Mouse (Mus musculus): ENCODE data around the gene Zfp985.
"Not testable (repeated sequence)": the region's sequence is repeated elsewhere in the genome, so short reads cannot be mapped to it uniquely, and the experiment has no call there.

Zfp985 gene

DNA sequence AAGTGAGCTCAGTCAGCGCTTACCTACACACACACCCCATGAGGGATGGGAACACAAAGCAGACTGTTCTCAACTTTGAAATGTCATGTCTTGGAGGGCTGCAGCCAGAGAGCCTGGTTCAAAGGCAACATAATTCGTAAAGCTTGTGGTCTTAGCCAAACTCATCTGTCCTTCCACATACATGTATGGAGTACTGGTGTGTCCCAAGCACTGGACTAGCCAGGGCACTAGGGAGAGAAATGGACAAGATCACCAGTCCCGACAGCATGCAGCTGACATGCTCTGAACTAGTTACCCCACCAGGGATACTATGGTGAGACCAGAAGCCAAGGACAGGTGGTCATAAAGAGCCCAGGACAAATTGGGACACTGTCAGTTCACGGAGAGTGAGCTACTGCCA is 50.7 kb downstream of the Zfp985 start:
- no peak for DNase-seq (ENCODE audit: low spot score in 2 of 2)

DNA sequence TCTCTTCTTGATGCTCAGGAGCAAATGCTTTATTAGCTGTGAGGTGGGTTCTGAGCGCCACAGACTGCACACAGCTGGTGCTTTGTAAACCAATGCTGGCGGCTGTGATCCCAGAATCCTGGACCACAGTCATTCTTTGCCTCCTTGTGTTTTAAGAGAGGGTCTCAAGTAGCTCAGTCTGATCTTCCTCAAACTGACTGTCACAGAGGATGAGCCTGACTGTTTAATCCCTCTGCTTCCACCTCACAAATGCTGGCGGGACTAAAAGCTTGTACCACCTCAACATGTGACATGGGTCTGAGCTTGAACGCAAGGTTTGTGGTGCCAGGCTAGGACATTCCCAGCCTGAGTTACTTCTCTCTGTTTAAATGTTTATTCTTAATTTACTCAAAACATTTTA is 52.4 kb downstream of the Zfp985 start:
- no peak for DNase-seq (ENCODE audit: low spot score in 2 of 2)

DNA sequence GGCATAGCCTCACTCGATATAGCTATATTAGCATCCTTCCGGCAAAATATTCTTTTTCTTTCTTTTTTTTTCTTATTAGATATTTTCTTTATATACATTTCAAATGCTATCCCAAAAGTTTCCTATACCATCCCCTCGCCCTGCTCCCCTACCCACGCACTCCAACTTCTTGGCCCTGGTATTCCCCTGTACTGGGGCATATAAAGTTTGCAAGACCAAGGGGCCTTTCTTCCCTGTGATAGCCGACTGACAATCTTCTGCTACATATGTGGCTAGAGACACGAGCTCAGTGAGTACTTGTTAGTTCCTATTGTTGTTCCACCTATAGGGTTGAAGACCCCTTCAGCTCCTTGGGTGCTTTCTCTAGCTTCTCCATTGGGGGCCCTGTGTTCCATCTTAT is 53.4 kb downstream of the Zfp985 start:
- DNase-seq (ENCODE audit: low spot score in 2 of 2), result not testable (repeated sequence)

DNA sequence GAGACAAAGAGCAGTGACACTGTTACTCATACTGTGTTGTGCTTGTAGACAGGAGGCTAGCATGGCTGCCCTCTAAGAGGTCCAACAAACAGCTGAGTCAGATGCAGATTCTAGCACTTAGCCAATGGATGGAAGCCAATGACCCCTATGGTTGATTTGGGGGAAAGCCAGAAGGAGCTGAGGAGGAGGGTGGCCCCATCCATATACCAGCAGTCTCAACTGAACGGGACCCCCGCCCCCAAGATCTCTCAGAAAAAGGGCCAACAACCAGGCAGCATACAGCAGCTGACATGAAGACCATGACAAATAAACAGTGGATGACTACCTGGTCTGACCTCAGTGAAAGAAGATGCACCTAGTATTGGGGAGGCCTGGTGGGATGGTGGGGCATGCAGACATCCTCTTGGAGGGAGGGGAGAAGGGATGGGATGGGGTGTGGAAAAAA is 80.8 kb downstream of the Zfp985 start:
- not testable (repeated sequence) for DNase-seq (ENCODE audit: low spot score in 2 of 2)

All from frontal cortex, postnatal 10 days (tissue).